In the genomic region with DNA sequence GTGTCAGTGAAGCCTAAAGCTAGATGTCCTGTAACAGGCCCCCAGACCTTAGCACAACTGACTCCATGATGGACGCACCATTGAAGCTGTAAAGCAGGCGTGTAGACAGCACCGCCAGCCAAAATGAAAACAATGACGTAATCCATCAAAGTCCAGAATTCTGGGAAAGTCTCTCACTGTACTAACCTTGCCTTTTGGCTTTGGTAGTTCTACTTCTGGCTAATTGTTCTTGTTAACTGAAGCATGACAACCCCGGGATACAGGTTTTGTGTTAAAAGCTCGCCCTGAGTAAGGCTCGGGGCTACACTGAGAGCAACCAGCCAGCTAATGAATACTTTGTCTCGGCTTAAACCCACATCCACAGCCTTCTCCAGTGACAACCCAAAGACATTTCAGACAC, we compare ENCODE assay signal across 33 mouse cellular contexts. TPM values are rescaled to one million over a fixed set of nuclear protein-coding genes. Genes with fewer than 3 reads are reported as not detected.
A peak's percentile ranks its signal among the peaks of the same experiment; 100 is the strongest.
DNase-seq lines count a peak whose midpoint lies in the region; ATAC-seq and TF ChIP-seq lines count a peak whose summit lies in the region.
"Had no signal": no experiment of that assay in that cellular context is flagged by ENCODE, and none has a peak within 500 bp of the region (broad histone marks: within the 10 kb centered on the region; RNA-seq: fewer than 3 reads in every experiment).

No protein-coding gene starts in this region.

- no peak for ATAC-seq in midbrain, postnatal 0 days (ENCODE audit: low FRiP score)
- ATAC-seq: activated CD4-positive, CD25-positive, alpha-beta regulatory T cell, adult 4 months had no signal

- DNase-seq in embryo, embryonic 10.5 days (ENCODE audit: low spot score), result peak; percentile 21
- no peak for DNase-seq in embryo, embryonic 9.5 days (ENCODE audit: extremely low spot score)
- DNase-seq in kidney, adult 2 months, result peak; percentile 70
- no peak for DNase-seq in kidney, postnatal 4 days
- peak; percentile 40 for DNase-seq in midbrain, postnatal 0 days (ENCODE audit: low spot score)
- DNase-seq in midbrain, embryonic 10.5 days (ENCODE audit: low spot score), result no peak
- DNase-seq in gastrocnemius, postnatal 36 days, result no peak
- DNase-seq: adrenal gland, adult 2 months; adrenal gland, postnatal 36 days; cerebellum, adult 2 months; cerebellum, postnatal 14 days; gastrocnemius, postnatal 10 days; heart, postnatal 14 days; kidney, adult 11 months; left cerebral cortex, postnatal 4 days; lung, adult 2 months; lung, postnatal 10 days; midbrain, embryonic 14.5 days; retina, postnatal 1 day; right cerebral cortex, postnatal 14 days; thymus, postnatal 4 days had no signal

- H3K9me3 ChIP-seq in midbrain, postnatal 0 days (ENCODE audit: low read length), result no peaks in the 10 kb centered on the region
- H3K9me3 ChIP-seq in midbrain, embryonic 10.5 days (replicated peaks), result no peaks in the 10 kb centered on the region
- H3K9me3 ChIP-seq: neural tube, embryonic 15.5 days had no signal

- no peak overlapping the region for H3K27ac ChIP-seq in kidney, adult 2 months (ENCODE audit: insufficient read depth, low read depth, low read length)
- no peak overlapping the region for H3K27ac ChIP-seq in midbrain, postnatal 0 days (ENCODE audit: low read depth, low read length)
- H3K27ac ChIP-seq in midbrain, embryonic 10.5 days (replicated peaks), result no peak overlapping the region
- H3K27ac ChIP-seq: kidney, postnatal 0 days; liver, embryonic 14.5 days; macrophage; neural tube, embryonic 15.5 days had no signal

- H3K4me2 ChIP-seq in midbrain, postnatal 0 days (ENCODE audit: low read depth, low read length, poor library complexity, severe bottlenecking), result no peak overlapping the region
- H3K4me2 ChIP-seq: neural tube, embryonic 15.5 days had no signal

- no peak for TF ChIP-seq POLR2A in kidney, adult 2 months (IDR thresholded peaks at IDR 0.05; ENCODE audit: low read depth, low read length)

- no peak overlapping the region for H3K9ac ChIP-seq in midbrain, postnatal 0 days (replicated peaks; ENCODE audit: low read length, poor library complexity, severe bottlenecking)
- H3K9ac ChIP-seq: liver, embryonic 14.5 days; neural tube, embryonic 15.5 days had no signal

- no peak overlapping the region for H3K4me3 ChIP-seq in kidney, adult 2 months (ENCODE audit: insufficient read depth, low read depth, low read length)
- H3K4me3 ChIP-seq in midbrain, postnatal 0 days (ENCODE audit: low read depth, low read length), result no peak overlapping the region
- H3K4me3 ChIP-seq in midbrain, embryonic 10.5 days, result no peak overlapping the region
- H3K4me3 ChIP-seq: erythroblast, embryonic 14.5 days; neural tube, embryonic 15.5 days had no signal

- H3K4me1 ChIP-seq in kidney, adult 2 months (ENCODE audit: control insufficient read depth, insufficient read depth, low read length), result 0 out of 2 replicates have a peak, but pooled peaks cover 8% of the 10 kb centered on the region
- H3K4me1 ChIP-seq in midbrain, postnatal 0 days (ENCODE audit: insufficient read depth, low read length), result no peaks in the 10 kb centered on the region
- H3K4me1 ChIP-seq in midbrain, embryonic 10.5 days, result 0 out of 2 replicates have a peak, but pooled peaks cover 7% of the 10 kb centered on the region

- TF ChIP-seq CTCF in kidney, adult 2 months (conservative IDR thresholded peaks at IDR 0.05; ENCODE audit: insufficient read depth, insufficient read length, low read depth, low read length), result no peak
- TF ChIP-seq CTCF in midbrain, postnatal 0 days (IDR thresholded peaks at IDR 0.05), result no peak

- 23% methylated on average over 8 of the region's 8 CpGs for WGBS in kidney, adult 2 months
- WGBS in midbrain, postnatal 0 days, result 38% methylated on average over 8 of the region's 8 CpGs
- WGBS in midbrain, embryonic 10.5 days, result 62% methylated on average over 8 of the region's 8 CpGs

- H3K27me3 ChIP-seq in kidney, adult 2 months (replicated peaks; ENCODE audit: control insufficient read depth, insufficient read depth, low read length), result no peaks in the 10 kb centered on the region
- no peaks in the 10 kb centered on the region for H3K27me3 ChIP-seq in midbrain, postnatal 0 days (ENCODE audit: insufficient read depth, low read length)
- H3K27me3 ChIP-seq in midbrain, embryonic 10.5 days (ENCODE audit: low read depth, poor library complexity, severe bottlenecking), result no peaks in the 10 kb centered on the region
- H3K27me3 ChIP-seq: neural tube, embryonic 15.5 days had no signal

- no peaks in the 10 kb centered on the region for H3K36me3 ChIP-seq in kidney, adult 2 months (ENCODE audit: control insufficient read depth, insufficient read depth, low read length)
- no peaks in the 10 kb centered on the region for H3K36me3 ChIP-seq in midbrain, postnatal 0 days (ENCODE audit: insufficient read depth, low read length)
- no peaks in the 10 kb centered on the region for H3K36me3 ChIP-seq in midbrain, embryonic 10.5 days
- H3K36me3 ChIP-seq: neural tube, embryonic 15.5 days had no signal

- intact Hi-C loops in gastrocnemius, postnatal 36 days (cut with DNase I), result no loop called here

RNA-seq across cellular contexts. Expression of gene Pla2g2d, which starts 29.7 kb away (rescaled TPM):
- 0.64 and 8.4 TPM in 2 replicates for polyA plus RNA-seq in kidney, adult 2 months (2012; rRNA removed)
- total RNA-seq in midbrain, postnatal 0 days (2014; rRNA removed), result 0.47 TPM in 1 of 2 replicates, not detected in the other
- polyA plus RNA-seq in midbrain, postnatal 0 days (2015; fragmentation: Nextera tagmentation; extraction: Ambion mirVana), result 0.38 and 0.52 TPM in 2 replicates
- 0.56 and 0.78 TPM in 2 replicates for polyA plus RNA-seq in midbrain, embryonic 10.5 days (2016; fragmentation: Nextera tagmentation; extraction: Ambion mirVana)
- total RNA-seq in gastrocnemius, postnatal 36 days (2021), result under 1 TPM; 0.20 to 0.27 TPM
- total RNA-seq: G1E; gastrocnemius, postnatal 10 days; granulocyte monocyte progenitor cell, adult 5-6 weeks; left cerebral cortex, postnatal 4 days; megakaryocyte-erythroid progenitor cell, adult 5-6 weeks had no signal
- polyA plus RNA-seq: erythroblast, embryonic 14.5 days; forebrain, embryonic 11.5 days; G1E; heart, embryonic 14.5 days; liver, embryonic 14.5 days; macrophage; midbrain, embryonic 14.5 days had no signal

RNA-seq across cellular contexts. Expression of gene Pla2g2f, which starts 47.8 kb away (rescaled TPM):
- 0.03 TPM in 1 of 2 replicates, not detected in the other for polyA plus RNA-seq in kidney, adult 2 months (2012; rRNA removed)
- 0.33 and 1.9 TPM in 2 replicates for total RNA-seq in midbrain, postnatal 0 days (2014; rRNA removed)
- polyA plus RNA-seq in midbrain, postnatal 0 days (2015; fragmentation: Nextera tagmentation; extraction: Ambion mirVana), result 0.06 TPM in 1 of 2 replicates, not detected in the other
- 0.47 and 0.62 TPM in 2 replicates for polyA plus RNA-seq in midbrain, embryonic 10.5 days (2016; fragmentation: Nextera tagmentation; extraction: Ambion mirVana)
- not detected for total RNA-seq in gastrocnemius, postnatal 36 days (2021)
- total RNA-seq: gastrocnemius, postnatal 10 days; granulocyte monocyte progenitor cell, adult 5-6 weeks; left cerebral cortex, postnatal 4 days; megakaryocyte-erythroid progenitor cell, adult 5-6 weeks had no signal
- polyA plus RNA-seq: activated CD4-positive, CD25-positive, alpha-beta regulatory T cell, adult 4 months; erythroblast, embryonic 14.5 days; G1E; heart, embryonic 14.5 days; kidney, postnatal 0 days; macrophage; neural tube, embryonic 15.5 days; testis, adult 2 months had no signal

RNA-seq across cellular contexts. Expression of gene Pla2g5, which starts 58.0 kb away (rescaled TPM):
- 63.0 and 66.1 TPM in 2 replicates for polyA plus RNA-seq in kidney, adult 2 months (2012; rRNA removed)
- total RNA-seq in midbrain, postnatal 0 days (2014; rRNA removed), result 0.76 and 2.5 TPM in 2 replicates
- polyA plus RNA-seq in midbrain, postnatal 0 days (2015; fragmentation: Nextera tagmentation; extraction: Ambion mirVana), result 0.64 and 0.81 TPM in 2 replicates
- 0.22 and 0.37 TPM in 2 replicates for polyA plus RNA-seq in midbrain, embryonic 10.5 days (2016; fragmentation: Nextera tagmentation; extraction: Ambion mirVana)
- 1 to 10 TPM in 1 of 2 experiments, under 1 TPM in 1; 0.20 to 1.7 TPM for total RNA-seq in gastrocnemius, postnatal 36 days (2021)
- total RNA-seq: granulocyte monocyte progenitor cell, adult 5-6 weeks; megakaryocyte-erythroid progenitor cell, adult 5-6 weeks had no signal
- polyA plus RNA-seq: activated CD4-positive, CD25-positive, alpha-beta regulatory T cell, adult 4 months; erythroblast, embryonic 14.5 days; liver, embryonic 14.5 days had no signal

Comparison
In these comparisons a context has a peak if more than half of its experiments do, and no peak if none do; other contexts are left out.
1. DNase-seq: peak in embryo, embryonic 10.5 days (single experiment), kidney, adult 2 months (single experiment) and midbrain, postnatal 0 days (single experiment); none in embryo, embryonic 9.5 days (single experiment), kidney, postnatal 4 days (0 of 2), midbrain, embryonic 10.5 days (single experiment) and gastrocnemius, postnatal 36 days (0 of 2).
2. RNA of gene Pla2g5, which starts 58.0 kb away (polyA plus RNA-seq): 63.0 to 66.1 TPM in kidney, adult 2 months; 0.64 to 0.81 TPM in midbrain, postnatal 0 days and 0.22 to 0.37 TPM in midbrain, embryonic 10.5 days; every median in the first group is over 10 times any median in the second.